Mouse (Mus musculus) testis, adult 2 months (tissue): Measurements from ENCODE around the gene App.

ENCODE experiments used
- CTCF ChIP-seq: fragments of 200-500 bp; IDR thresholded peaks from 2 replicates; pipeline ENCODE4 v1.5.1; 2012; ENCODE audit warnings: low read depth, mild to moderate bottlenecking, inconsistent platforms, low read length, moderate library complexity; ENCODE audit not compliant: control insufficient read depth, insufficient read depth, insufficient replicate concordance
- POLR2A ChIP-seq: fragments of 200-500 bp; IDR thresholded peaks from 2 replicates; pipeline ENCODE4 v1.6.1; 2012; ENCODE audit warnings: low read depth, mild to moderate bottlenecking, inconsistent platforms, low read length, moderate library complexity; ENCODE audit not compliant: control insufficient read depth

DNA sequence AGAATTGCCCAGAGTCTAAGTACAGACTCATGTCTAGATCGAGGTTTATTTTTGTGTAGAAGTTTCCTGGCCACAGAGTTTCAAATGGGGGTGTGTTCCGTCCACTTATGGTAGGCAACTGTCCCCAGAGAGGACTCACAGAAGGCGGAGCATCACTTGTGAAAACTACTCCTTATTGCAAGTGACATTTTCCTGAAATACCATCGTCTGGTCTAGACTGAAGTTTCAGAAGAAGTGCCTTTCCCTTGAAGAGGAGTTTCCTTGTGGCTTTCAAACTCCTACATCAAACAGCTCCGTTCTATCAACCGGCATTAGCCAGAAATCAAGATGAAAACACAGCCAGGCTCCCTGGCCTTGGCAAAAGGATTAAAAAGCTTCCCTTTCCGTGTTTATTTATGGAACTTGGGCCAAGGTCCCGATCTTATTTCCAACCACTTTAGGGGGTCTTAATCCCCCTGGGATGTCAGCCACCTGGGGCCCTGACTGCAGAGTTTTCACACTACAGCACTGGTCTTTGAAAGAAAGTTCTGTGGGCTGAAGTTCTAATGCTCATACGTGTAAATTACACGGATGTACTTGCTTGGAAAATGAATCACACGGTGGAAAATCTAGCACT is 187.4 kb downstream of the App start:
- no peak for TF ChIP-seq POLR2A
- no peak for TF ChIP-seq CTCF
